In the genomic region with DNA sequence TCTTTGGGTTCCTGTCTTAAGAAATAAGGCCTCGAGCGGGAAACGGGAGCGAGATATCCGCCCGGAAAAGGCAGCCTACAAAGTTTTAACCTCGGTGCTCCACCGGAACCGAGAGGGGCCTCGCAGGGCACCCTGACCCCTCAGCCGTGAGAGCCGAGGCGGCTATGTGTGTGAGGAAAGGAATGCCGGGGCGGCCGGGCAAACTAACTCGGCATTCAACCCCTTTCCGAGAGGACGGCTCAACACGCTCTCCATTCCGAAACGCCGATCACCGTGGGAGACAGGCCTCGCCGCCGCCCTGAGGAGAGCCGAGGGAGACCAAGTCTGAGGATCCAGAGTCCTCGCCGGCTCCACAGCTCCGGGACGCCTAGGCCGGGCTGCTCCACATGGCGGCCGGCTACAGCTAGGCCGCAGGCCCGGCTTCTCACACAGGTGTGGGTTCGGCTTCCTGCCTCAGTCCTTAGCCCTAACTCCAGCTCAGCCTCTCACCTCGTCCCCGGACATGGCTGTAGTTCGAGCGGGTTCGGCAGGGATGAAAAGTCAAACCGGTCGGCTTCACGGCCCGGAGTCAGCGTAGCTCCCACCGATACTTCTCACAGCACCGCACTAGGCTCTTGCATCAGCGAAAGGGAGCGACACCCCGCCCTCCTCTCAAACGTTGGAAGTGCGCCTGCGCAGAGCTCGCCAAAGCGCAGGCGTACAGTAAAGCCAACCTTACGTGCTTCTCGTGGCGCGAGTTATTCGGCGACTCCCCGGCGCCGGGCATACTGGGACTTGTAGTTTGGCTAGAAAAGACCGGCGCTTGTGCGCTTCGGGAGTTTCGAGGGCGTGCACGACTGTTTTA, we compare ENCODE assay signal across 8 mouse cellular contexts. TPM values are rescaled to one million over a fixed set of nuclear protein-coding genes. Genes with fewer than 3 reads are reported as not detected.
A peak's percentile ranks its signal among the peaks of the same experiment; 100 is the strongest.
DNase-seq lines count a peak whose midpoint lies in the region; ATAC-seq lines count a peak whose summit lies in the region.

A gene (minus strand): TSS at position 735 of the 844 bp plus-strand sequence.

- WGBS in hindbrain, embryonic 16.5 days = under 1% methylated on average over 75 of the region's 75 CpGs
- WGBS in macrophage (ENCODE audit: missing documents) = under 1% methylated on average over 70 of the region's 75 CpGs

- H3K9me3 ChIP-seq in hindbrain, embryonic 16.5 days (ENCODE audit: control insufficient read depth, low read length) = no peaks in the 10 kb centered on the region

- H3K4me2 ChIP-seq in hindbrain, embryonic 16.5 days (ENCODE audit: low read length) = peak within 1 kb of the TSS; percentile 90

- peak within 1 kb of the TSS; percentile 88 for H3K9ac ChIP-seq in hindbrain, embryonic 16.5 days (ENCODE audit: low read depth, low read length)

- peak within 1 kb of the TSS; percentile 95 for H3K4me3 ChIP-seq in hindbrain, embryonic 16.5 days (ENCODE audit: low read length)
- H3K4me3 ChIP-seq in macrophage (ENCODE audit: inconsistent target) = peak within 1 kb of the TSS; percentile 90

- H3K36me3 ChIP-seq in hindbrain, embryonic 16.5 days (ENCODE audit: control insufficient read depth, insufficient read depth, low read length) = peaks cover 2% of the 10 kb centered on the region; the same call in 1 of the 2 replicates
- peaks cover 7% of the 10 kb centered on the region; the same call in 1 of the 2 replicates for H3K36me3 ChIP-seq in macrophage (ENCODE audit: inconsistent target)

- peaks cover 52% of the 10 kb centered on the region for H3K79me2 ChIP-seq in macrophage (ENCODE audit: inconsistent target)

- peaks cover 14% of the 10 kb centered on the region for H3K4me1 ChIP-seq in hindbrain, embryonic 16.5 days (ENCODE audit: control insufficient read depth, insufficient read depth, low read depth, low read length)

- ATAC-seq in hindbrain, embryonic 16.5 days = peak; percentile 99

- H3K27ac ChIP-seq in hindbrain, embryonic 16.5 days (ENCODE audit: low read depth, low read length) = peak within 1 kb of the TSS; percentile 80
- peak within 1 kb of the TSS; percentile 76 for H3K27ac ChIP-seq in macrophage

- DNase-seq in WW6 (ENCODE audit: low read depth, low spot score) = peak; percentile 98
- DNase-seq in cerebellum, postnatal 4 days (ENCODE audit: low spot score in 2 of 2) = peak; percentile 90 to 94
- DNase-seq in gastrocnemius, adult 18-20 months (ENCODE audit: low spot score) = peak; percentile 97
- DNase-seq in left cerebral cortex, adult 18-20 months (ENCODE audit: low spot score in 2 of 2) = peak; percentile 92 to 97
- DNase-seq in right cerebral cortex, adult 18-20 months = peak; percentile 98
- peak; percentile 79 for DNase-seq in urinary bladder, postnatal 10 days (ENCODE audit: low spot score)

- H3K27me3 ChIP-seq in hindbrain, embryonic 16.5 days (replicated peaks; ENCODE audit: control insufficient read depth, insufficient read depth, low read length) = no peaks in the 10 kb centered on the region

RNA-seq across cellular contexts. Expression of the gene that starts here (rescaled TPM):
- 100 to 1,000 TPM; 119 to 131 TPM for total RNA-seq in gastrocnemius, adult 18-20 months (2021)
- 58.4 and 60.4 TPM in 2 replicates for polyA plus RNA-seq in hindbrain, embryonic 16.5 days (2015; fragmentation: Nextera tagmentation; extraction: Ambion mirVana)
- total RNA-seq in left cerebral cortex, adult 18-20 months (2021) = 10 to 100 TPM; 47.3 to 50.2 TPM
- 100 to 1,000 TPM in 9 of 26 experiments, 10 to 100 TPM in 17; 38.5 to 148 (median 84.2) TPM for total RNA-seq in macrophage (2018; cell fraction: chromatin; rRNA removed)
- total RNA-seq in macrophage (2018; cell fraction: cytosol; rRNA removed) = 100 to 1,000 TPM in 14 of 26 experiments, 10 to 100 TPM in 12; 82.3 to 151 (median 103) TPM
- 100 to 1,000 TPM in 8 of 26 experiments, 10 to 100 TPM in 18; 38.1 to 116 (median 87.1) TPM for total RNA-seq in macrophage (2018; cell fraction: nucleus; rRNA removed)
- polyA plus RNA-seq in macrophage (2018) = 113 to 188 TPM (median 127 TPM) in 3 replicates

Comparison
In these comparisons a context has a peak if more than half of its experiments do, and no peak if none do; other contexts are left out.
1. Peak in every context shown above with its lines: DNase-seq, ATAC-seq, H3K4me3 ChIP-seq and H3K27ac ChIP-seq.